Mouse (Mus musculus): Measurements from ENCODE around the gene Ppa1.

GRCm38 (mm10) chr10:61704663-61705062, 56.3 kb downstream of the Ppa1 start:
- TF ChIP-seq CTCF (IDR thresholded peaks at IDR 0.05; ENCODE audit: control insufficient read depth, insufficient read depth, insufficient replicate concordance, low read depth, low read length) (no peak), POLR2A (IDR thresholded peaks at IDR 0.05; ENCODE audit: control insufficient read depth, low read depth, low read length) (no peak)

Data from testis, adult 2 months (tissue).